Mouse (Mus musculus): ENCODE measurements around the gene Thada. TPM values are rescaled to one million over a fixed set of nuclear protein-coding genes. Genes with fewer than 3 reads are reported as not detected.

Gene Thada
- total and polyA plus RNA-seq, 3 experiments: 17.3 to 26.7 (median 22.2) TPM

GRCm38 (mm10) chr17:84313494-84313893, 152.5 kb downstream of the Thada start:
- DNase-seq (ENCODE audit: extremely low read depth): no peak
- H3K27ac ChIP-seq (ENCODE audit: insufficient read depth, low read depth): no peak overlapping the region

GRCm38 (mm10) chr17:84306151-84306550, 159.9 kb downstream of the Thada start:
- H3K4me2 ChIP-seq (ENCODE audit: insufficient read depth, low read depth, poor library complexity, severe bottlenecking): no peak overlapping the region
- dilution Hi-C loops (cut with MboI; ENCODE audit: extremely low pct_ligation_motif_present, extremely low pct_unique_long_range_greater_than_20kb, low sequenced_read_pairs): no loop called here
- no peaks in the 10 kb centered on the region for H3K27me3 ChIP-seq (replicated peaks)
- H3K27ac ChIP-seq (ENCODE audit: insufficient read depth, low read depth): no peak overlapping the region
- peaks cover 4 to 5% of the 10 kb centered on the region in 2 experiments; a peak in 3 of 4 replicates for H3K4me1 ChIP-seq (ENCODE audit: control insufficient read depth in 1 of 2, insufficient read depth in 2 of 2)
- H3K9me3 ChIP-seq (replicated peaks; ENCODE audit: low read length): no peaks in the 10 kb centered on the region
- no peak for TF ChIP-seq BHLHE40 (IDR thresholded peaks at IDR 0.05; ENCODE audit: low read depth, low read length)
- TF ChIP-seq SIN3A (IDR thresholded peaks at IDR 0.05; ENCODE audit: low read length): no peak
- in situ Hi-C loops (cut with MboI; ENCODE audit: low pct_ligation_motif_present, low pct_unique_long_range_greater_than_20kb, low sequenced_read_pairs): no loop called here
- peak; percentile 9 for DNase-seq (ENCODE audit: extremely low read depth)
- no peak overlapping the region for H3K9ac ChIP-seq (ENCODE audit: insufficient read depth, low read depth)
- no peak overlapping the region for H3K4me3 ChIP-seq (replicated peaks in 1 of 3; ENCODE audit: low read depth in 2 of 3, low read length in 2 of 3, poor library complexity in 1 of 3)
- H3K79me2 ChIP-seq (replicated peaks; ENCODE audit: control insufficient read depth, extremely low read depth, insufficient read depth, poor library complexity, severe bottlenecking): no peaks in the 10 kb centered on the region
- peaks cover 41 to 82% of the 10 kb centered on the region in 2 experiments for H3K36me3 ChIP-seq (replicated peaks in 1 of 2; ENCODE audit: control insufficient read depth in 1 of 2, insufficient read depth in 1 of 2, low read length in 1 of 2)

More at GRCm38 (mm10) chr17:84313494-84313893, 152.5 kb downstream of the Thada start:
- no peak overlapping the region for H3K4me3 ChIP-seq (replicated peaks in 1 of 3; ENCODE audit: low read depth in 2 of 3, low read length in 2 of 3, poor library complexity in 1 of 3)
- H3K9ac ChIP-seq (ENCODE audit: insufficient read depth, low read depth): no peak overlapping the region
- H3K36me3 ChIP-seq (replicated peaks in 1 of 2; ENCODE audit: control insufficient read depth in 1 of 2, insufficient read depth in 1 of 2, low read length in 1 of 2): peaks cover 16 to 55% of the 10 kb centered on the region in 2 experiments
- H3K9me3 ChIP-seq (replicated peaks; ENCODE audit: low read length): no peaks in the 10 kb centered on the region
- dilution Hi-C loops (cut with MboI; ENCODE audit: extremely low pct_ligation_motif_present, extremely low pct_unique_long_range_greater_than_20kb, low sequenced_read_pairs) (no loop called here), in situ Hi-C loops (cut with MboI; ENCODE audit: low pct_ligation_motif_present, low pct_unique_long_range_greater_than_20kb, low sequenced_read_pairs) (no loop called here)
- H3K4me2 ChIP-seq (ENCODE audit: insufficient read depth, low read depth, poor library complexity, severe bottlenecking): no peak overlapping the region
- H3K27me3 ChIP-seq (replicated peaks): no peaks in the 10 kb centered on the region
- H3K4me1 ChIP-seq (ENCODE audit: control insufficient read depth in 1 of 2, insufficient read depth in 2 of 2): peaks cover 0 to 3% of the 10 kb centered on the region in 2 experiments; a peak in 2 of 4 replicates
- no peaks in the 10 kb centered on the region for H3K79me2 ChIP-seq (replicated peaks; ENCODE audit: control insufficient read depth, extremely low read depth, insufficient read depth, poor library complexity, severe bottlenecking)
- TF ChIP-seq CTCF (conservative IDR thresholded peaks at IDR 0.05 in 1 of 2, IDR thresholded peaks at IDR 0.05 in 1 of 2; ENCODE audit: low read depth in 2 of 2, low read length in 2 of 2): no peak

- H3K79me2 ChIP-seq (replicated peaks; ENCODE audit: control insufficient read depth, extremely low read depth, insufficient read depth, poor library complexity, severe bottlenecking): no peaks in the 10 kb centered on the region
- TF ChIP-seq MAFK (IDR thresholded peaks at IDR 0.05; ENCODE audit: insufficient replicate concordance, low read length): no peak
- TF ChIP-seq CTCF (conservative IDR thresholded peaks at IDR 0.05 in 1 of 2, IDR thresholded peaks at IDR 0.05 in 1 of 2; ENCODE audit: low read depth in 2 of 2, low read length in 2 of 2): no peak
- TF ChIP-seq TBP (conservative IDR thresholded peaks at IDR 0.05; ENCODE audit: low read depth, low read length): no peak
- no peak for TF ChIP-seq ETS1 (conservative IDR thresholded peaks at IDR 0.05; ENCODE audit: low read depth, low read length)
- TF ChIP-seq UBTF (IDR thresholded peaks at IDR 0.05; ENCODE audit: low read depth, low read length): no peak
- TF ChIP-seq MXI1 (IDR thresholded peaks at IDR 0.05; ENCODE audit: low read depth, low read length): no peak
- no peak for TF ChIP-seq POLR2AphosphoS2 (IDR thresholded peaks at IDR 0.05; ENCODE audit: low read depth, low read length)
- TF ChIP-seq MEF2A (IDR thresholded peaks at IDR 0.05; ENCODE audit: borderline replicate concordance, low read depth, low read length): no peak
- TF ChIP-seq JUN (IDR thresholded peaks at IDR 0.05; ENCODE audit: insufficient read depth, low read depth, low read length): no peak
- no peak for TF ChIP-seq MAZ (IDR thresholded peaks at IDR 0.05; ENCODE audit: low read depth, low read length)
- no peak for TF ChIP-seq E2F4 (IDR thresholded peaks at IDR 0.05; ENCODE audit: insufficient replicate concordance, low read depth, low read length)
- TF ChIP-seq EP300 (IDR thresholded peaks at IDR 0.05; ENCODE audit: low read length): no peak
- no peaks in the 10 kb centered on the region for H3K27me3 ChIP-seq (replicated peaks)
- H3K4me1 ChIP-seq (ENCODE audit: control insufficient read depth in 1 of 2, insufficient read depth in 2 of 2): peaks cover 4 to 5% of the 10 kb centered on the region in 2 experiments; a peak in 3 of 4 replicates
- peaks cover 43 to 77% of the 10 kb centered on the region in 2 experiments for H3K36me3 ChIP-seq (replicated peaks in 1 of 2; ENCODE audit: control insufficient read depth in 1 of 2, insufficient read depth in 1 of 2, low read length in 1 of 2)
- in situ Hi-C loops (cut with MboI; ENCODE audit: low pct_ligation_motif_present, low pct_unique_long_range_greater_than_20kb, low sequenced_read_pairs): no loop called here
- H3K27ac ChIP-seq (ENCODE audit: insufficient read depth, low read depth): no peak overlapping the region
- no peak overlapping the region for H3K4me3 ChIP-seq (replicated peaks in 1 of 3; ENCODE audit: low read depth in 2 of 3, low read length in 2 of 3, poor library complexity in 1 of 3)
- dilution Hi-C loops (cut with MboI; ENCODE audit: extremely low pct_ligation_motif_present, extremely low pct_unique_long_range_greater_than_20kb, low sequenced_read_pairs): no loop called here
- DNase-seq (ENCODE audit: extremely low read depth): no peak
- H3K9ac ChIP-seq (ENCODE audit: insufficient read depth, low read depth): no peak overlapping the region
- H3K4me2 ChIP-seq (ENCODE audit: insufficient read depth, low read depth, poor library complexity, severe bottlenecking): no peak overlapping the region
- H3K9me3 ChIP-seq (replicated peaks; ENCODE audit: low read length): no peaks in the 10 kb centered on the region
Measured at GRCm38 (mm10) chr17:84305074-84305473, 160.9 kb downstream of the Thada start.

Measured in CH12.LX (cell line).